Mouse (Mus musculus) T-helper 17 cell (primary cell): ENCODE data around the gene Ywhag.

Source experiments
- in situ Hi-C, 2 experiments: fragments of 300-600 bp; cut with MboI, MseI; formaldehyde crosslinking; loops; 1 replicate in 1 of 2; 2 replicates in 1 of 2; pipeline ENCODE4 v1.15.1; 2025; ENCODE audit warnings: high pct_unique_total_duplicates in 2 of 2

Ywhag gene

DNA sequence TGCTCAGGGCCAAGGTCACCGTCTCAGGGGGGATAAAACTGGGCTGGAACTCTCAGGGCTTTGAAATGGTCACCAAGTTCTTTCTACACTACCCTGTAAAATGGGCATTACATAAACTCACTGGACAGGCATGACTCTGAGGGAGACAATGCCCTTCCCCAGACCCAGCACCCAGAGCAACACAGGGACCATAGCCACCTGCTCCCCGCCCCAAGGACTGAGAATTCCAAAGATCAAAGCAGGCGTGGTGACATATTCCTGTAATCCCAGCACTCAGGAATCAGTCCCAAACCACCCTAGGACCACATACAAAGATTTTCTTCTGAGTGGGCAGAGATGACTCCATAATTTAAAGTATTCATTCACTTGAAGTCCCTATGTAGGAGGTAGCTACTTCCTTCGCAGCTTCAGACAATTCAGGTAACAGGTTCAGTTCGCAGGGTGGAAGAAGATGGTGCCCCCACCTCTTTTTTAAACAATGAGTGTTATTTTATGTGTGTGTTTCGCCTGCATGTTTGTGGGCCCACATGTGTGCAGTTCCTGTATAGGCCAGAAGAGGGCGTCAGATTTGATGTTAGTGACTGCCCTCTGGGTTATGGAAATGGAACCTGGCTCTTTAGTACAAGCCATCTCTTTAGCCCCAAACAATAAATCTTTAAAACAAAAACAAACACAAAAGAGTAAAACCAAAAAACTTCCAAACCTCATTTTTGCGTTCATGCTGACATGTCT is 16.9 kb downstream of the Ywhag start:
- in situ Hi-C loops, result no loop called here

DNA sequence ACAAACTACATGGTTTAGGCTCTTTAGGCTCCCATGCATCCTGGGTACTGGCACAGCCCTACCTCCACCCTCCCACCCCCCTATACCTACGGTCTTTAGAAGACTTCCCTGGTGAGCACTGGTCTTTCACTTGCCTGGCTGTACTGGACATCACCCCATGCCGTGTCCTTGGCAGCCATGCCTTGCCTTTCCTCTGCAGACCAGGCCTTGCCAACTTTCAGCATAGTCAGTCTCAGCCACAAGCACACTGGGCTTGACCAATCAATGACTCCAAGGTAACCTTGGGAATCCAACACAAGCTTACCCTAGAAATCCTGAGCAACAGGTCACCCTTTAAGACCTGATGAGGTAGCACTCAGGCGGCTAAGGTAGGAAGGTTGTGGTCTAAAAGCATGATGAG is 17.8 kb downstream of the Ywhag start:
- in situ Hi-C loops, result no loop called here

DNA sequence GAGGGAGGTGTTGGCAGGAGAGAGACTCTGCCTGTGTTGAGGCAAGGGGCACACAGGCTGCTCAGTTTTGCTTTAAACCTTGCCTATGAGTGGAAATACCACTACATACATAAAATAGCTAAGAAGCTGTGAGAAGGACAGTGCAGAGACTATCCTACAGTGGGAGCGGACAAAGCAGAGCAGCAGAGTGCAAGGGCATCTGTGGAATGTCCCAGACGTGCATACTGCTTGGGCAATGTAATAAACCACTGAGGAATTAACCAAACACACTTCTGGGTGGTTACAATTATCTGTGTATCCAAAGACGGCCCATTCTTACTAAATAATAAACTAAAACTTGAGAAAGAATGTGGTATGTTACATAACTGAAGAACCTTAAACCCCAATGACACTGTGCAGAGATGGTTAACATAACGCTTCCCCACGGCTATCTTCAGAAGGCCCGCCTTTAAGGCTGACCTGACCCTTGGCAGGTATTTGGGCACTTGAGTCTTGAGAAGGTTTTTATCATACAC is 18.3 kb downstream of the Ywhag start:
- in situ Hi-C loops, result no loop called here

DNA sequence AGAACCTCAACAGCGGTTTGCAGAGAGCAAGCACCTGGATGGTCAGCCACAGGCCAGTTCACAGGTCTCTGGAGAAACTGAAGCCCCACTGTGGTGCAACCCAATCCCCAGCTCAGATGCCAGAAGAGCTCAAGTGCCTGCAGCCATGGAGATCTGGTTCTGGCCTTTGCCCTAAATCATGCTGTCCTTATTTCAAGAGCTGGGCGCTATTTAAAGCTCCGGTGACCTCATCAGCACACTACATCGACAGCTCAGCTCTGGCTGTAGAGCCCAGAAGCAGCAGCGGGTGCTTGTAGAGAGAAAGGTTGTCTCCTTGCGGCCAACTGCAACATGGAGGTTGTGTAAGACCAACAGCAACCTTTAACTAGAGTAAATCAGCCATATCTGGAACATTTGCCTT is 20.3 kb downstream of the Ywhag start:
- in situ Hi-C loops, result no loop called here

DNA sequence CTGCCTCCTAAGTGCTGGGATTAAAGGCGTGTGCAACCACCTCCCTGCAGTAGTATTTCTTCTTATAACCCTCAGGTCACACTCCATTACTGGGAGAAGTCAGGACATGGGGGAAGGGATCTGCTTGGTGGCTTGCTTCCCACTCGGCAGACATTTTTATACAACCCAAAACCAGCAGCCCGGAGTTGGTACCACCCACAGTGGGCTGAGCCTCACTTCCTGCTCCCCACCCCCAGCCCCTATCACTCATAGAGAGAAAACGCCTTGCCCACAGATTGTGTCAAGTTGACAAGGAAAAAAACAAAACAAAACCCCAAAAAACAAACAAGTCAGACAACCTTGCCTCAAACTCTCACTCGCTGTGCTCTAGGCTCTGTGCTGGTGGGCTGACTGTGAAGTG is 21.2 kb downstream of the Ywhag start:
- in situ Hi-C loops, result no loop called here

DNA sequence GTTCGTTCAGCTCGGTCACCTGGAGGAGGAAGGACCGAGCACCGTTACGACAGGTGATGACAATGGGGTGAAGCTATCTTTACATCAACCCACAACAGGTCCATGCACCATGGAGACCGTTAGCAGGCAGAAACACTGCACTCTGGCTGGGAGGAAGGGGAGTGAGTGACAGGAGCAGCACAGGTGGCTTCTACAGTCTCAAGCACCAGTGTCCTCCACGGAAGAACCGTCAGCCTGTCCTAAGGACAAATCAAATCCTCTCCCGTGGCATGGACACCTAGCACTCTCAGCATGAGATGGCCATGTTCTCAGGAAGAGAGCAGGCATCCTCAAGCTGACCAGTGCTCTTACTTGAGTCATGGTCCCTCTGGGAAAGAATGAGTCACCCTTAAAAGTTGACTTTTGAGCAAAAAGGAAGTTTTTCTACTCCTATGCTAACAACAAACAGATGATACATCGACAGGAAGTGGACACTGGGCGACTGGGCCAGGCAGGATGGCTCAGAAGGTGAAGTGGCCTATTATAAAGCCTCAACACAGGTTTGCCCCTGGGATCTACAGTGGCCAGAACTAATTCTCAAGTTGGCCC is 22.7 kb downstream of the Ywhag start:
- in situ Hi-C loops, result no loop called here

DNA sequence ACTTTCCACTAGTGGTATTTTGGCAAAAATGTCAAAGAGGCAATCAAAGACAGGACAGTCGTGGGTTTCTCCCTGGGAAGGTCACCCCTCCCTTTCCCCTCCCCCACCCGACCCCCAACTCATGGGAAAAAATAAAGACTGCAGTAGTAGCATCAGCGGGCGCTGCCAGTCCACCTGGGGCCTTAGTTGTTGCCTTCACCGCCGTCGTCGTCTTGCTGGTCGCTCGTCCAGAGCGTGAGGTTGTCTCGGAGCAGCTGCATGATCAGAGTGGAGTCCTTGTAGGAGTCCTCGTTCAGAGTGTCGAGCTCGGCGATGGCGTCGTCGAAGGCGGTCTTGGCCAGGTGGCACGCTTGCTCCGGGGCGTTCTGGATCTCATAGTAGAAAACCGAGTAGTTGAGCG is 23.6 kb downstream of the Ywhag start:
- in situ Hi-C loops, result no loop called here

DNA sequence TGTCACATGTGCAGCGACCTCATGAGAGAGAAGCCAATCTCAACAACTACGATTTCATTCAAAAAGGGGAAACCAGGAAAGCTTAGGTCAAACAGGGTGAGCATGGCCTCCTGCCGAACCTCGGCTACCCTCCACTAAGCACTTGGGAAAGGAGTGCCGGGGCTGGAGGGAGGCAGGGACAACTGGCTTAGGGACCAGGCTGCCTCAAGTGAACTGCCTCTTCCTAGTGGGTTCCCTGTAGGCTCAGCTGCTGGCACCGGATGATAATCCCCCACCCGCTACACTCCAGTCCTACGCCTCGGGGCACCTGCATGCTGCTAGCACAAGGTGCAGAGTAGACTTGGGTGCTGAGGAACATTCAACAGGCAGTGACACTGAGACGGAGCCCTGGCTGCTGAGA is 24.8 kb downstream of the Ywhag start:
- in situ Hi-C loops, result no loop called here

DNA sequence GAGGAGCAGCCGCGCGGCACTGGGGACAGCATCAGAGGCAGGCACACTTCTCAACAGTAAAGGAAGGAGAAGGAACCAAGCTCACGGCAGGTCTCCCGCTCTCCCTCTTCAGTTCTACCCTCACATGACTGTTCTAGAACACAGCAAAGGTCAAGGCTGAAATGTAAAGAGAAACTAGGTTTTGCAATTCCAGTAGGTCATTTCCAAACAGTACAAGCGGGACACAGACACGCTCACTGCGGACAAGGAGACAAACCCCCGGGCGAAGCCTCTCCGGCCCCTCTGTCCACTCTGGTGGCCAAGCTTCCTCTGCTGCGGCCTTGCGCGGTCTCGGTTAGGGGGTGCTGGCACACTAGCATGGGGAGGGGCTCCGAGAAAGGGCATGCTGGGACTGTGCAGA is 25.4 kb downstream of the Ywhag start:
- in situ Hi-C loops, result no loop called here

DNA sequence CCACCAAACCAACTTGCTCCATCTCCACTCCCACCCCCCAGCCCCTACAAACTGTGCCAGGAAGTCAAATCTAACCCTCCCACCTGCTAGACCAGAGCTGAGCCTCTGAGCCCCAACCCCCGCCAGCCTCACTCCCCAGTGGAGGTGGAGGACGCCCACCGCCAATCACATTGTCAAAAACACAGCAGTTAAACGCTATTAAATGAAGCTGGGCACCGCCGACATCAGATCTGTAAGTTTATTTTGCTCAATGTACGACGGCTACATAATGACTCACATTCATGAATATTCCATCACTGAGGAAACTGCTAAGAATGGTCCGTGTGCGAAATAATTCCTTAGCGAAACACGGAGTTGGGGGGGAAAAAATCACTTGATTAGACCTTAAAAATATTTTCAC is 26.2 kb downstream of the Ywhag start:
- in situ Hi-C loops, result no loop called here

DNA sequence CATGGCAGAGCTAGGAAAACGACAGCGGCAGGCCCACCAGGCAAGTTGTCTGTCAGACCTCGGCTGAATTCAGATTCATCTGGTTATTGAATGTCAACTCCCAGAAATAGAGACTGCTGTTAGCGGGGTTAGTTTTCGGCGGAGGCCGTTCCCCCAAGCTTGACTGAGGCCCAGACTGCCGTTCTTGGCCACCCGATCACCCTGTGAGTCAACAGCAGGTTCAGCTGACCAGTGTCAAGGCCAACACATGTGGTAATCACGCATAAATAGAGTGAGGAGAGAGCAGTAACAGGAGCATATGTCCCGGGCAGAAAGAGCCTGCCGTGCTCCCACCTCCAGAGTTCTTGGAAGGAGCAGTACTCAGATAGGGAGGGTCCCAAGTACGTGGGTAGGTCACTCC is 27.2 kb downstream of the Ywhag start:
- in situ Hi-C loops, result no loop called here

DNA sequence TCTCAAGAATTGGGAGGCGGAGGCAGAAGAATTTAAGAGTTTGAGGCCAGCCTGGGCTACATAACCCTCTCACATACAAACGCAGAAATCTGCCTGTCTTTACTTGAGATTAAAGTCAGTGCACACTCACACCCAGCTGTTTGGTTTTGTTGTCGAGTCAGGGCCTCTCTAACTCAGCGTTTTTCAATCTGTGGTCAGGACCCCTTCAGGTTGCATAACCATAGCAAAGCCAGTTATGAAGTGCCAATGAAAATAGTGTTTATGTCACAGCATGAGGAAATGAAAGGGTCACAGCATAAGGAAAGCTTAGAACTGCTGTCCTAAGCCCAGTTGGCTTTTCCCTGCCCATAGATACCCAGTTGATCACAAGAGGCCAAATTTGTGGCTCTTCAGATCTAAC is 27.6 kb downstream of the Ywhag start:
- in situ Hi-C loops, result no loop called here

DNA sequence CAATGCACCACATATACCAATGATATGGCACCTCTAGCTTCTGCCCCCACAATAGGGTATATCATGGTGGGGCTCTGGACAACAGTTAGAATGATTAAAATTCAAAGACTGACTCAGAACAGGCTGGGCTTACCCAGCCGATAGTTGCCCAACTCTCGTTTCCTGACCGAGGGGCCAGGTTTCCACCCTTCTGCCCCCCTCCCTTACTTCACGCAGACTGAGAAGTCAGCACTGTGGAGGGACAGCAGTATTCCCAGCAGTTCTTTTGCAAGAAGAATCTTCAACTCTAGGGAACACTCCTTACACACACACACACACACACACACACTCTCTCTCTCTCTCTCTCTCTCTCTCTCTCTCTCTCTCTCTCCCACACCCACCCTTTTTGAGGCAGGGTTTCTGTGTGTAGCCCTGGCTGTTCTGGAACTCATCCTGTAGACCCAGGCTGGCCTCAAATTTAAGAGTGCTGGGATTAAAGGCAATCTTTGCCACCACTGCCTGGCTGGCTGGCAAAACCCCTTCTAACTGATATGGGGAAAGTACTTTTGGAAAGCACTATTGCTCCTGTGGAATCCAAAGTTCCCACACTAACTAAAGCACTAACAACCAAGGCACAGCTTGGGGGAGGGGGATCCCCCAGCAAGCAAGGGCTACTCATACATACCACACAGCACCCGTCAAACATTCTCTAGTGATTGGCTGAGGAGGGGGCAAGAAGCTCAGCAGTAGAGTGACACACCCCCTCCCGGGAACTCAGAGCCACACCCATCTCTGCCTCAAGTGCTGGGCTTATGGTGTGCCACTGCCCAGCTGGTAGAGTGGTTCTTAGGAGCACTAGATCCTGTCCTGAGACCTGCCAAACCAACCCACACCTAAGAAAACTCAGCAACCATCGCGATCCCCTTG is 28.8 kb downstream of the Ywhag start:
- in situ Hi-C loops, result no loop called here

DNA sequence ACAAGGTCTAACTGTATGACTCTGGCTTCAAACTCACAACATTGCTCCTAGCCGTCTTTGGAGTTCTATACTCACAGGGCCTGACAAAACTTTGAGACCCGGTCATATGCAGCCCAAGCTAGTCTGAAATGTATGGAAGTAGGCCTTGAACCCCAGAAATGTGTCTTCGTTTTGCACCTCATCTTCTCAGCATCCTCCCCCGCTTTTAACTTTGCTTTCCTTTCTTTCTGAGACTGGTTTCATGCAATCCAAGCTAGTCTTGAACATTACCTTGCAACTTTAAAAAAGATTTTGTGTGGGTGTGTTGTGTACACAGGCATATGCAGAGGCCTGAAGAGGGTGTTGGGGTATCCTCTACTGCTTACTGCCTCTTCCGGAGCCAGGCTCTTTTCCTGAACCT is 30.2 kb downstream of the Ywhag start:
- in situ Hi-C loops, result loop anchor here in 1 of 2 experiments (5.0 kb wide), 1 partner anchor 1117 kb away; no protein-coding TSS in a partner anchor

DNA sequence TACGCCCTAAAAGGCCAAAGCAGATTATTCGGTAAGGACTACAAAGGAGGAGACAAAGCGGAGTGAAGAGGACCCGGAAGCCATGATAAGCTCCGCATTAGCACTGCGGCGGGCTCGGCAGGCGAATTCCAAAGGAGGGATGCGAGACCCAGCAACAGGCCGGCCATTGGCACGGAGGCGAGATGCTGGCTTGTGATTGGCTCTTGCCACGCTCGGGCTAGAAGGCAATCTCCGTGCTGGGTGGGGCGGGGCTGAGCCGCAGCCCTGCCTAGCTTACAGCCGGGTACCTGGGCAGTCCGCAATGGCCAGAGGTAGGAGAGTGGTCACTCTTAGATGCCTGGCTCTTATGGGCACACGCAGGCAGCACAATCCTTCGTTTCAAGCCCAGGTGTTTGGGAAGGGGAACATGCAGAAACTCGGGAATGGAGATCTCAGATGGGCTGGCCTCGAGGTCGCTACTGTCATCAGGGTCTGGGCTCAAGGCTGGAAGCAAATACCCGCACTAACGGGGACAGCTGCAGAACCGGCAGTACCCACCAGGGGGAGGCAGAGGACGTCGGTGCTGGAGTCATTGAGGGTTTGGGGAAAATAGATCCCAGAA is 30.8 kb downstream of the Ywhag start:
- in situ Hi-C loops, result loop anchor here in 1 of 2 experiments (5.0 kb wide), 1 partner anchor 1116 kb away; no protein-coding TSS in a partner anchor

DNA sequence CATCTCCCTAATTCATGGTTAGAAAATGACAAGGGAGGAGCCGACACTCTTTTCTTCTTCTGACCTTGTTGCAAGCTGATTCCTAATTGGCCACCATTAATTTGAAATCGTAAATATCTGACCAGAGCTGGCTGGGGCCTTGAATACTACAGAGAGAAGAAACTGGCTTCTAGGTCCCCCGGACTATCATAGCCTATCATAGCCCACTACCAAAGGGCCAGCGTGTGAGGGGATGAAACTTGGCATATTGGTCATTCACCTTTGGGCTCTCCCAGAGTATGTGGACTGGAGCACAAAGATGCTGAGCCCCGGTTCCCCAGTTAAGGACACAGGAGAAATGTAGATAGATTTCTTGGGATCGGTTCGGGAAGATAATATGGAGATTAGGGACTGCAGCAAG is 31.4 kb downstream of the Ywhag start:
- in situ Hi-C loops, result loop anchor here in 1 of 2 experiments (5.0 kb wide), 1 partner anchor 1116 kb away; no protein-coding TSS in a partner anchor

DNA sequence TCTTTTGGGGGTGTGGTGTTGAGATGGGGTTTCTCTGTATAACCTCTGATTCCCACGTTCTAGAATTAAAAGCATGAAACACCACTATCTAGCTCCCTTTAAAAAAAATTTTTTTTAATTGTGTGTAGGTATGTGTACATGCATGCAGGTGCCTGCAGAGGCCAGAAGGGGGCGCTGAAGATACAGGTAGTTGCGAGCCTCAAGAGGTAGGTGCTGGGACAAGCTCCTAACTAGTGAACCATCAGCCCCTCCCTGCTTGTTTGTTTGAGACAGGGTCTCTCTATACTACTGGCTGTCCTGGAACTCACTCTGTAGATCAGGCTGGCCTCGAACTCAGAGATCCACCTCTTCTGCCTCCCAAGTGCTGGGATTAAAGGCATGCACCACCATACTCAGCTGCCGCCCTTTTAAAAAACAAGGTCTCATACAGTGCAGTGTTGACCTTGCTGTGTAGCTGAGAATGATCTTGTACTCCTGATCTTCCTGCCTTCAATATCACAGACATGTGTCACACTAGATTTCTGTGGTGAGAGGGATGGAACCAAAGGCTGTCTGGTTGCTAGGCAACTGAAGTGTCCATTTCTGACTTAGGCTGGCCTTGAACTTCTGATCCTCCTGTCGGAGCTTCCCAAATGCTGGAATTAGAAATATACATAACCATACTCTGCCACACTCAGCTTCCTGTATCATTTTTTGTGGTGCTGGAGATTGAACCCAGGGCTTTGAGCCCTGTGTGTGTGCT is 32.9 kb downstream of the Ywhag start:
- in situ Hi-C loops, result loop anchor here in 1 of 2 experiments (5.0 kb wide), 1 partner anchor 1114 kb away; no protein-coding TSS in a partner anchor

DNA sequence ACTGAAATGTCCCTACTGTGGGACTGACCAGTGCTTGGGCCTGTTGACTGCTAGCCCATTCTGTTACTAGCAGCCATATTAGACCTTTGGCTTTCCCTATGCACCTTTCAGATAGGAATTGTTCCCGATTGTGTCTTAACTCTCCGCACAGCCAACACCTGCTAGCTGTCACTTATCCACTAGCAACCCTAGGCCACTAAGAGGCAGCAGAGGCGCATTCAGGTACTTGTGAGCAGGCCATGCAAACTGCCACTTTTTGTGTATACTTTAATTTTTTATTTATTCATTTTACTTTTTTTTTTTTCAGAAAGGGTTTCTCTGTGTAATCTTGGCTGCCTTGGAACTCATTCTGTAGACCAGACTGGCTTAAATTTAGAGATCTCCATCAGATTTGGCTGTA is 33.7 kb downstream of the Ywhag start:
- in situ Hi-C loops, result loop anchor here in 1 of 2 experiments (5.0 kb wide), 1 partner anchor 1113 kb away; no protein-coding TSS in a partner anchor

DNA sequence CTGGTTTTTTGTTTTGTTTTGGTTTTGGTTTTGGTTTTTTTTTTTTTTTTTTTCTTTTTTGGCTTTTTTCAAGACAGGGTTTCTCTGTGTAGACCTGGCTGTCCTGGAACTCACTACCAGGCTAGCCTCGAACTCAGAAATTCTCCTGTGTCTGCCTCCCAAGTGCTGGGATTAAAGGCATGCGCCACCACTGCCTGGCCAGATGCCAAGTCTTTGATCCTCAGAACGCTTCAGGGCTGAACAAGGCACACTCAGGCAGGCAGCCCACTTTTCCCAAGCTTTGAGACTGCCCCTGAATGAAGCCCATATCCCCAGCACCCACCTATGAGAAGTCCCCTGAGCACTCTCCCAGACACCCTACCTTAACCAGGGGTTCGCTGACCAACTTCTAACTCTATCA is 34.6 kb downstream of the Ywhag start:
- in situ Hi-C loops, result loop anchor here in 1 of 2 experiments (5.0 kb wide), 1 partner anchor 1113 kb away; no protein-coding TSS in a partner anchor

DNA sequence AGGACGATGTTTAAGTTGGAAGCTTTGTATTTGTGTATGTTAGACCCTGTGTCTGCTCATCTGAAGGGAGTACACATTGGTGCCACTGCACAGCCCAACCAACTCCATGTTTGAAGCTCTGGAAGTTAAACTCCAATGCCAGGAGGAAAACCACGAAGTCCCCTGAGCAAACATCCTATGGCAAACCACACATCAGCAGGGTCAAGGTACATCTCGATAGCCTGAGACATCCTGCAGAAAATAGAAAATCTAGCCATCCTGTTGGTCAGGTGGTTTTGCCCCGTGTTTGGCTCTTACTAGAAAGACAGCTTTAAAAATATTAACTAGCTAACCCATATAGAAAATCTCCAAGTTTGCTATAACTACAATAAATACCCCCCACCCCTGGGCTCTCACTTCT is 35.4 kb downstream of the Ywhag start:
- in situ Hi-C loops, result no loop called here

DNA sequence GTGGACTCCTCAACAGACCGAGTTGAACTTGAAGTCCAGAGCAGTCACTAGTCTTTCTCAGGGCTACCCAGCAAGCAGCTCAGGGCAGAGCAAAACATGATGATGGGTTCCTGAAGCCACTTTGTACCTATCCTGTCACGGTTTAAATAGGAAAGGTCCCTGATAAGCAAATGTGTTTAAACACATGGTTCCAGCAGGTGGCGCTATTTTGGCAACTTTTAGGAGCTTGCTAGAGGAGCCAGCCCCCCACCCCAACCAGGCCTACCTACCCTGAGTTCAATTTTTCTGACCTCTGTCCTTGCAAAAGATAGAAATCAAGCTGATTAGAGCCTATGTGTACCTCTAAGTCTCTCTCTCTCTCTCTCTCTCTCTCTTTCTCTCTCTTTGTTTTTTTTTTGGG is 36.4 kb downstream of the Ywhag start:
- in situ Hi-C loops, result no loop called here
